Mouse (Mus musculus) heart, postnatal 0 days (tissue): ENCODE measurements around the gene Eya4. TPM values are rescaled to one million over a fixed set of nuclear protein-coding genes. Genes with fewer than 3 reads are reported as not detected.

Experiments used
- ATAC-seq: fragments of 200-750 bp; cut with Nextera tagmentation; 2 replicates; pipeline ENCODE4 v1.8.0; 2017; ENCODE audit warnings: low read depth, moderate number of reproducible peaks, moderate library complexity; ENCODE audit not compliant: insufficient read depth
- DNase-seq: peaks from one replicate; pipeline ENCODE4 v3.0.0-alpha.2; 2016; ENCODE audit warnings: low spot score
- H3K27ac ChIP-seq: fragments of 300-500 bp; sonication (generic); 2 replicates; pipeline ENCODE4 v1.5.1; 2014; ENCODE audit warnings: low read depth, mild to moderate bottlenecking
- H3K27me3 ChIP-seq: fragments of 300-500 bp; sonication (generic); 2 replicates; pipeline ENCODE4 v1.6.1; 2014; ENCODE audit warnings: low read length, mixed read lengths; ENCODE audit not compliant: control insufficient read depth, insufficient read depth
- H3K36me3 ChIP-seq: fragments of 300-500 bp; sonication (generic); replicated peaks from 2 replicates; pipeline ENCODE4 v1.6.1; 2014; ENCODE audit warnings: low read length, mixed read lengths; ENCODE audit not compliant: control insufficient read depth, insufficient read depth
- H3K4me1 ChIP-seq: fragments of 300-500 bp; sonication (generic); 2 replicates; pipeline ENCODE4 v1.6.1; 2014; ENCODE audit warnings: antibody characterized with exemption; ENCODE audit not compliant: control insufficient read depth, insufficient read depth
- H3K4me2 ChIP-seq: fragments of 300-500 bp; sonication (generic); 2 replicates; pipeline ENCODE4 v1.6.1; 2014; ENCODE audit warnings: low read depth, mild to moderate bottlenecking, low read length, moderate library complexity
- H3K4me3 ChIP-seq: fragments of 300-500 bp; sonication (generic); 2 replicates; pipeline ENCODE4 v1.5.1; 2014; ENCODE audit warnings: low read depth, low read length
- H3K9ac ChIP-seq: fragments of 300-500 bp; sonication (generic); replicated peaks from 2 replicates; pipeline ENCODE4 v1.6.1; 2014; ENCODE audit warnings: low read depth, low read length, mixed read lengths
- H3K9me3 ChIP-seq: fragments of 300-500 bp; sonication (generic); replicated peaks from 2 replicates; pipeline ENCODE4 v1.6.1; 2016; ENCODE audit warnings: low read length; ENCODE audit not compliant: control insufficient read depth
- CTCF ChIP-seq: IDR thresholded peaks from 2 replicates; pipeline ENCODE4 v1.5.1; 2016; ENCODE audit warnings: antibody characterized with exemption, control low read depth, low read depth
- EP300 ChIP-seq: IDR thresholded peaks from 2 replicates; pipeline ENCODE4 v1.6.1; 2016; ENCODE audit warnings: antibody characterized with exemption, low read depth
- WGBS: fragments of 180-500 bp; shearing (Covaris S2); extraction: QIAGEN DNeasy Blood & Tissue Kit; methylation state at CpG from one replicate; pipeline ENCODE4 v1.1.7; 2014; 5-methylcytosine and 5-hydroxymethylcytosine counted together
- polyA plus RNA-seq: library from polyadenylated mRNA; unstranded; fragments of >200 nt; fragmentation: Nextera tagmentation; extraction: Ambion mirVana; gene quantifications from 2 replicates; pipeline ENCODE4 v1.2.1, GENCODE M21; 2015
- total RNA-seq: library from RNA; depleted of rRNA; stranded (reverse); fragments of >200 nt; gene quantifications from 2 replicates; pipeline ENCODE4 v1.2.3, GENCODE M21; 2014; ENCODE audit warnings: low replicate concordance

Eya4 gene
- total and polyA plus RNA-seq, 2 experiments from 2014 or later: 0.19 to 0.57 TPM

GRCm38 (mm10) chr10:23089271-23089670 is 261.3 kb downstream of the Eya4 start:
- Histone ChIP-seq H3K9ac (no peak overlapping the region), H3K4me3 (no peak overlapping the region), H3K36me3 (no peaks in the 10 kb centered on the region), H3K4me2 (no peak overlapping the region), H3K27me3 (no peaks in the 10 kb centered on the region), H3K4me1 (no peaks in the 10 kb centered on the region), H3K9me3 (no peaks in the 10 kb centered on the region), H3K27ac (no peak overlapping the region)
- no peak for DNase-seq
- ATAC-seq: no peak
- WGBS: 79% methylated on average over 6 of the region's 6 CpGs
- TF ChIP-seq CTCF: no peak
- TF ChIP-seq EP300: no peak

- TF ChIP-seq EP300 (no peak), CTCF (no peak)
- no peak overlapping the region for H3K9ac ChIP-seq
- H3K4me1 ChIP-seq: no peaks in the 10 kb centered on the region
- H3K4me2 ChIP-seq: no peak overlapping the region
- WGBS: 33% methylated on average over 3 of the region's 3 CpGs
- DNase-seq (no peak), ATAC-seq (no peak)
- no peaks in the 10 kb centered on the region for H3K9me3 ChIP-seq
- no peaks in the 10 kb centered on the region for H3K36me3 ChIP-seq
- no peaks in the 10 kb centered on the region for H3K27me3 ChIP-seq
- H3K4me3 ChIP-seq: no peak overlapping the region
- H3K27ac ChIP-seq: no peak overlapping the region
Observed at GRCm38 (mm10) chr10:23088764-23089163, 261.8 kb downstream of the Eya4 start.

DNA sequence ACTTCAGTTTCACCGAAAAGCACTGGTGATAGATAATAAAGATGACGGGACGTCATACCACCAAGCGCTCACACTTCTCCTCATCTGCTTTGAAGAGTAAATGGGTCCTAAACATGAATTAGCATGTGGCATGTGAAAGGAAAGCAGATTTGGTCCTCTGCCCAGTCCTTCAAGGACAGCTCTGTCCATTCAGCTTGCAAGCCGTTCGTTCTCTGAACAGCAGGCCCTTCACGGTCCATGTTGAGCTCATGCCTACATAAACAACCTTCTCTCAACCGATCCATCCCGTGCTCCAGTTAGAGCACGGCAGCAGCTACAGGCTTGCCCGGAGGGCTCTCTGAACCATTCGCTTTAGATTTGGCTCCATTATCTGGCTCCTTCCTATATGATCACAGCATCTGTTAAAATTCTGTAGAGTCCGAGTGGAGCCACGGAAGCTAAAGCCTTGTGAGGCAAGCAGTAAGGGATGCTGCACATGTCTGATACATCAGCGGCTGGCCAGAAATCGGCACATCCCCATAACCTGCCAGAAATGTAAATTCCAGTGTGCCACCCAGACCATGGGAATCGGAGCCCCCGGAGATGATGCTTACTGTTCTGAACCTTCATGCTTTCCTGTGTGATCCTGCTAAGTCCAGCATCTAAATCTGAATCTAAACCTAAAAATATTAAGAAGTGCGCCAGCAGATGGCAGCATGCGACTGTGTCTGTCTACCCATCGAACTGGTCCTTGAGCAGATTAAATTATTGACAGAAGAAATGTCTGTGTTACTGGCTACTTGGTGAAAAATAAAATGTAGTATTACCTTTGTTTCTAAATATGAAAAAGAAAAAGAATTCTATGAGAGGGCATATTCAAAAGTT is 264.0 kb downstream of the Eya4 start:
- Histone ChIP-seq H3K9ac (no peak overlapping the region), H3K36me3 (no peaks in the 10 kb centered on the region), H3K4me3 (no peak overlapping the region), H3K27me3 (no peaks in the 10 kb centered on the region), H3K4me1 (no peaks in the 10 kb centered on the region), H3K9me3 (no peaks in the 10 kb centered on the region), H3K4me2 (no peak overlapping the region), H3K27ac (no peak overlapping the region)
- DNase-seq (no peak), ATAC-seq (no peak)
- TF ChIP-seq CTCF (peak; percentile 58), EP300 (no peak)
- WGBS: 54% methylated on average over 21 of the region's 21 CpGs

- TF ChIP-seq CTCF (no peak), EP300 (no peak)
- ATAC-seq: no peak
- no peak overlapping the region for H3K4me2 ChIP-seq
- WGBS: 15% methylated on average over 4 of the region's 4 CpGs
- no peaks in the 10 kb centered on the region for H3K9me3 ChIP-seq
- no peaks in the 10 kb centered on the region for H3K27me3 ChIP-seq
- no peak for DNase-seq
- no peak overlapping the region for H3K4me3 ChIP-seq
- no peak overlapping the region for H3K27ac ChIP-seq
- H3K36me3 ChIP-seq: no peaks in the 10 kb centered on the region
- H3K9ac ChIP-seq: no peak overlapping the region
- no peaks in the 10 kb centered on the region for H3K4me1 ChIP-seq
Observed at GRCm38 (mm10) chr10:23081548-23081828, 269.1 kb downstream of the Eya4 start.

- WGBS: 35% methylated on average over 24 of the region's 24 CpGs
- DNase-seq (peak; percentile 73), ATAC-seq (no peak; the same call in 1 of the 2 replicates)
- no peaks in the 10 kb centered on the region for H3K27me3 ChIP-seq
- no peaks in the 10 kb centered on the region for H3K4me1 ChIP-seq
- peak overlapping the region; percentile 42 for H3K4me2 ChIP-seq
- no peaks in the 10 kb centered on the region for H3K36me3 ChIP-seq
- H3K27ac ChIP-seq: no peak overlapping the region
- H3K9ac ChIP-seq: no peak overlapping the region
- no peaks in the 10 kb centered on the region for H3K9me3 ChIP-seq
- H3K4me3 ChIP-seq: no peak overlapping the region
- no peak for TF ChIP-seq EP300
- TF ChIP-seq CTCF: peak; percentile 99
Observed at GRCm38 (mm10) chr10:23080749-23081547, 269.6 kb downstream of the Eya4 start.
